Mouse (Mus musculus): ENCODE results near the gene Fkbp1a.

DNA sequence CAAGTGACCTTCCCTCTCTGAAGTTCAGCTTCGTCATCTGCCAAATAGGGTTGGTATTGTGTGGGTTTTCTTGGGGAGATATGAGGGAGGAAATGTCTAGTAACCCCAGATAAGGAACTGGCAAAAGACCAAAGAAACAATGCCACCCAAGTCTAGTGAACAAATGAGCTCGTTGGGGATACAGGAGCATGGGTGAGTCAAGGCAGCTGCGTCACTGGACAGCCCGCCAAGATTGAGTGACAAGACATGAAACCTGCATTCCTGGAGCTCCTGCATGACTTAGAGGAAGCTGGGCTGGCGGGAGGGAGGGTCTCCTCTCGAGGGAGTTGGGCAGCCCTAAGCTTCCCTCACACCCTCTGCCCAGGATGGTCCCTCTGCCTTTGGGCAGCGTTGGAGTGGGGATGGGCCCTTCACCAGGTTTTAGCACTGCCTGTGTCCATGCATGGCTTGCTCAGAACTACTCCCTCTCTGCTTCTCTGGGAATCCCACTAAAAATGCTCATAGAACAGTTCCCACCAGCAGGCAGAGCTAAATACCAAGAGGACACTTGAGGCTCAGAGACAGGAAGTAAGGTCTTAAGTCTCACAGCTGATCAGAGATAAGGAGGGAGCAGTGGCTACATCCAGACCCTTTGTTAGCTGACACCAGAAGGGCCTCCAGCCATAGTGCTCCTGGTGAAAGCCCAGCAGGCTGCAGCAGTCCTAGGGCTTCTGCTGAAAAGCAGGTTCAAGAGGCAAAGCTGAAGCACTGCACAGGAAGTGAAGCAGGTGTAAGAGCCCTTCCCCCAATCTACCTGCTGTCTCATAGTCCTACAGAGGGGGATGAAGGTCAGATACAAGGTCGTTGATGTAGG is 11.7 kb upstream of the Fkbp1a start:
- TF ChIP-seq GATA1 (IDR thresholded peaks at IDR 0.05; ENCODE audit: low read length), result no peak
- TF ChIP-seq TAL1 (IDR thresholded peaks at IDR 0.05; ENCODE audit: low read length), result no peak

Measured in erythroblast, embryonic 14.5 days (primary cell).